Mouse (Mus musculus) hindbrain, embryonic 13.5 days (tissue): ENCODE measurements around the gene Atp6v1fnb. TPM values are rescaled to one million over a fixed set of nuclear protein-coding genes. Genes with fewer than 3 reads are reported as not detected.

Source experiments
- ATAC-seq: fragments of 200-750 bp; cut with Nextera tagmentation; 2 replicates; pipeline ENCODE4 v1.8.0; 2017; ENCODE audit warnings: moderate TSS enrichment; ENCODE audit not compliant: low FRiP score
- H3K27ac ChIP-seq: fragments of 300-500 bp; sonication (generic); 2 replicates; pipeline ENCODE4 v1.5.1; 2015; ENCODE audit warnings: inconsistent platforms, mild to moderate bottlenecking, moderate library complexity
- H3K27me3 ChIP-seq: fragments of 300-500 bp; sonication (generic); 2 replicates; pipeline ENCODE4 v1.6.1; 2015; ENCODE audit warnings: mild to moderate bottlenecking, inconsistent platforms
- H3K36me3 ChIP-seq: fragments of 300-500 bp; sonication (generic); 2 replicates; pipeline ENCODE4 v1.6.1; 2015; ENCODE audit warnings: mild to moderate bottlenecking, inconsistent platforms
- H3K4me1 ChIP-seq: fragments of 300-500 bp; sonication (generic); replicated peaks from 2 replicates; pipeline ENCODE4 v1.6.1; 2015; ENCODE audit warnings: inconsistent platforms
- H3K4me2 ChIP-seq: fragments of 300-500 bp; sonication (generic); 2 replicates; pipeline ENCODE4 v1.6.1; 2015; ENCODE audit warnings: inconsistent platforms, mild to moderate bottlenecking, moderate library complexity
- H3K4me3 ChIP-seq: fragments of 300-500 bp; sonication (generic); 2 replicates; pipeline ENCODE4 v1.5.1; 2015; ENCODE audit warnings: mild to moderate bottlenecking, inconsistent platforms
- H3K9ac ChIP-seq: fragments of 300-500 bp; sonication (generic); 2 replicates; pipeline ENCODE4 v1.6.1; 2015; ENCODE audit warnings: mild to moderate bottlenecking, inconsistent platforms
- H3K9me3 ChIP-seq: fragments of 300-500 bp; sonication (generic); 2 replicates; pipeline ENCODE4 v1.6.1; 2016; ENCODE audit warnings: inconsistent platforms
- WGBS: fragments of 180-500 bp; shearing (Covaris S2); methylation state at CpG from one replicate; pipeline ENCODE4 v1.1.7; 2015; 5-methylcytosine and 5-hydroxymethylcytosine counted together
- polyA plus RNA-seq: library from polyadenylated mRNA; unstranded; fragments of >200 nt; fragmentation: Nextera tagmentation; extraction: Ambion mirVana; gene quantifications from 2 replicates; pipeline ENCODE4 v1.2.1, GENCODE M21; 2015

Gene Atp6v1fnb
- polyA plus RNA-seq, 1 experiment from 2014 or later = 0.57 TPM

GRCm38 (mm10) chr6:29473941-29474691 lies 2.9 kb downstream of the Atp6v1fnb start:
- peaks cover 27% of the 10 kb centered on the region for H3K36me3 ChIP-seq
- peak overlapping the region; percentile 54 for H3K4me2 ChIP-seq
- peaks cover 15% of the 10 kb centered on the region for H3K4me1 ChIP-seq
- peaks cover 35% of the 10 kb centered on the region for H3K27me3 ChIP-seq
- peak overlapping the region; percentile 35 for H3K4me3 ChIP-seq
- no peaks in the 10 kb centered on the region for H3K9me3 ChIP-seq
- peak overlapping the region; percentile 56 for H3K9ac ChIP-seq
- 3% methylated on average over 33 of the region's 33 CpGs for WGBS
- ATAC-seq = peak; percentile 86
- no peak overlapping the region for H3K27ac ChIP-seq

DNA sequence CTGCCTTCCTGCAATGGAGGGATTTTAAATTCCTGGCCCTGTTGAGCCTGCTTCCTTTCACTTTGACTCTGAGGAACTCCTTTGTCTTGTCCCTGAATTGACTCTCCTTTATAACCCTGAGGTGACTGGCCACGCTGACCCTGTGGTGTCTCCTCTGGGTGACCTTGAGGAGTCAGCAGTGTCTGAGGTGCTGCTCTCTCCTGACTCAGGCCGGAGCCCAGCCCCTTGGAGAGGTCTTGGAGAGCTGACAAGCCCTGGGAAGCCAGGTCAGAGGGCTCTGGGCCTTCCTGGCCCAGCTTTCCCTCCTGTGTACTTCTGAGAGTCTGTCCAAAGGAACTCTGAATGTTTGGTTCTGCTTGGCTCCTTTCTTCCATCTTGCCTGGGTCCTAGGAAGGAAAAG lies 3.5 kb downstream of the Atp6v1fnb start:
- Histone ChIP-seq H3K9ac (no peak overlapping the region), H3K4me2 (no peak overlapping the region)
- WGBS = 52% methylated on average over 2 of the region's 2 CpGs

DNA sequence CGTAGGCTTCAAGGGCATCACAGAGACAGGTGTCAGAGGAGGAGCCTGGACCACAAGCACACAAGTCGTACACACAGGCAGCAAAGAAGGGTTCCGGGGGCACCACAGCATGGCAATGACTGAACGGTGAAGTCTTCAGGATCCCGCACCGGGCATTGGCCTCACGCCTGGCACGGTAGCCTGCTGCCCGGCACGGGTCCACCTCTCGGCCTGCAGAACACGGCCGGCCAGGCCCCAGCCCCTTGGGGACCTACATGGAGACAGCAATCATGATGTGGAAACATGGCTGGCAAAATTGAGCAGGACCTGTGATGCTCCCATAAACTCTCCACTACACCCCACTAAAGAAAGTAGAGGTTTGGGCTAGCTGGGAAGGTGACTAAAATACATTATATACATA lies 11.5 kb downstream of the Atp6v1fnb start:
- no peak overlapping the region for H3K9ac ChIP-seq
- no peaks in the 10 kb centered on the region for H3K36me3 ChIP-seq
- no peak for ATAC-seq
- 93% methylated on average over 13 of the region's 13 CpGs for WGBS
- H3K4me1 ChIP-seq = peaks cover 9% of the 10 kb centered on the region
- H3K4me2 ChIP-seq = no peak overlapping the region
- no peaks in the 10 kb centered on the region for H3K9me3 ChIP-seq
- peaks cover 46% of the 10 kb centered on the region for H3K27me3 ChIP-seq
- H3K4me3 ChIP-seq = no peak overlapping the region
- no peak overlapping the region for H3K27ac ChIP-seq

More for the DNA sequence above, 3.5 kb downstream of the Atp6v1fnb start:
- Histone ChIP-seq H3K36me3 (peaks cover 26% of the 10 kb centered on the region), H3K27me3 (peaks cover 35% of the 10 kb centered on the region), H3K4me3 (no peak overlapping the region), H3K9me3 (no peaks in the 10 kb centered on the region), H3K27ac (no peak overlapping the region), H3K4me1 (peaks cover 11% of the 10 kb centered on the region)
- ATAC-seq = no peak

GRCm38 (mm10) chr6:29484716-29485559 lies 13.7 kb downstream of the Atp6v1fnb start:
- peak overlapping the region; percentile 19 for H3K4me3 ChIP-seq
- no peak overlapping the region for H3K27ac ChIP-seq
- WGBS = 4% methylated on average over 26 of the region's 26 CpGs
- H3K27me3 ChIP-seq = peaks cover 43% of the 10 kb centered on the region
- peaks cover 9% of the 10 kb centered on the region for H3K4me1 ChIP-seq
- peak overlapping the region; percentile 56 for H3K4me2 ChIP-seq
- ATAC-seq = peak; percentile 59
- no peaks in the 10 kb centered on the region for H3K9me3 ChIP-seq
- H3K9ac ChIP-seq = peak overlapping the region; percentile 43; the same call in 1 of the 2 replicates
- no peaks in the 10 kb centered on the region for H3K36me3 ChIP-seq

GRCm38 (mm10) chr6:29485951-29486350 lies 14.7 kb downstream of the Atp6v1fnb start:
- no peak overlapping the region for H3K4me3 ChIP-seq
- H3K9ac ChIP-seq = no peak overlapping the region
- no peaks in the 10 kb centered on the region for H3K9me3 ChIP-seq
- no peak for ATAC-seq
- peaks cover 53% of the 10 kb centered on the region for H3K27me3 ChIP-seq
- H3K4me1 ChIP-seq = peaks cover 9% of the 10 kb centered on the region
- H3K27ac ChIP-seq = no peak overlapping the region
- no peaks in the 10 kb centered on the region for H3K36me3 ChIP-seq
- no peak overlapping the region for H3K4me2 ChIP-seq
- WGBS = 32% methylated on average over 2 of the region's 2 CpGs

GRCm38 (mm10) chr6:29494101-29494500 lies 22.9 kb downstream of the Atp6v1fnb start:
- ATAC-seq = no peak
- Histone ChIP-seq H3K27me3 (peaks cover 81% of the 10 kb centered on the region), H3K4me1 (peaks cover 6% of the 10 kb centered on the region; the same call in 1 of the 2 replicates), H3K9ac (no peak overlapping the region), H3K27ac (no peak overlapping the region), H3K4me3 (no peak overlapping the region), H3K4me2 (no peak overlapping the region), H3K36me3 (0 out of 2 replicates have a peak, but pooled peaks cover 5% of the 10 kb centered on the region), H3K9me3 (no peaks in the 10 kb centered on the region)
- WGBS = 86% methylated on average over 4 of the region's 4 CpGs

- no peak for ATAC-seq
- H3K4me2 ChIP-seq = no peak overlapping the region
- H3K9ac ChIP-seq = no peak overlapping the region; the same call in 1 of the 2 replicates
- H3K9me3 ChIP-seq = no peaks in the 10 kb centered on the region
- peaks cover 6% of the 10 kb centered on the region; the same call in 1 of the 2 replicates for H3K4me1 ChIP-seq
- peak overlapping the region; percentile 4; the same call in 1 of the 2 replicates for H3K4me3 ChIP-seq
- no peak overlapping the region for H3K27ac ChIP-seq
- WGBS = 15% methylated on average over 25 of the region's 25 CpGs
- 0 out of 2 replicates have a peak, but pooled peaks cover 5% of the 10 kb centered on the region for H3K36me3 ChIP-seq
- peaks cover 69% of the 10 kb centered on the region for H3K27me3 ChIP-seq
Observed at GRCm38 (mm10) chr6:29496270-29496669, 25.0 kb downstream of the Atp6v1fnb start.

GRCm38 (mm10) chr6:29497791-29498190 lies 26.6 kb downstream of the Atp6v1fnb start:
- Histone ChIP-seq H3K27ac (no peak overlapping the region), H3K9ac (no peak overlapping the region), H3K9me3 (no peaks in the 10 kb centered on the region), H3K27me3 (peaks cover 62% of the 10 kb centered on the region), H3K4me2 (no peak overlapping the region), H3K4me1 (peaks cover 6% of the 10 kb centered on the region; the same call in 1 of the 2 replicates), H3K36me3 (0 out of 2 replicates have a peak, but pooled peaks cover 5% of the 10 kb centered on the region), H3K4me3 (no peak overlapping the region)
- 46% methylated on average over 2 of the region's 2 CpGs for WGBS
- no peak for ATAC-seq

DNA sequence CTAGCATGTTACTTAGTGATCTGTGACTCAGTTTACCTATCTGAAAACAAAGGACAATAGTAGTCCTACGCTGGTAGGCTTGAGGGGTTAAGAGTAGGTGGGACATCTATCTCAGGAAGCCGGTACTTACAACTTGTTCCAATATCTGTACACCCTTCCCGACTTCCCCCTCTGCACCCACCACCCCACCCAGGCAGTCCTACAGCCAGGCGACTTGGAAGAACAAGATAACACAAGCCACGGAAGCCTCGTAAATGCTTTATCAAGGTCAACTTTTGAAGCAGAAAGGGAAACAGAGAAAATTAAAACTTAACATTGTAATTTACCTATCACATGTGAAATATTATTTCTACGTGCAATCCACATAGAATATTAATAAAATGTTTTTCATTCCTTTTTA lies 28.9 kb downstream of the Atp6v1fnb start:
- WGBS = 93% methylated on average over 7 of the region's 7 CpGs
- no peak for ATAC-seq
- Histone ChIP-seq H3K4me2 (no peak overlapping the region), H3K36me3 (0 out of 2 replicates have a peak, but pooled peaks cover 5% of the 10 kb centered on the region), H3K27ac (no peak overlapping the region), H3K9ac (no peak overlapping the region), H3K4me3 (no peak overlapping the region), H3K27me3 (peaks cover 48% of the 10 kb centered on the region), H3K9me3 (no peaks in the 10 kb centered on the region), H3K4me1 (peaks cover 6% of the 10 kb centered on the region; the same call in 1 of the 2 replicates)

DNA sequence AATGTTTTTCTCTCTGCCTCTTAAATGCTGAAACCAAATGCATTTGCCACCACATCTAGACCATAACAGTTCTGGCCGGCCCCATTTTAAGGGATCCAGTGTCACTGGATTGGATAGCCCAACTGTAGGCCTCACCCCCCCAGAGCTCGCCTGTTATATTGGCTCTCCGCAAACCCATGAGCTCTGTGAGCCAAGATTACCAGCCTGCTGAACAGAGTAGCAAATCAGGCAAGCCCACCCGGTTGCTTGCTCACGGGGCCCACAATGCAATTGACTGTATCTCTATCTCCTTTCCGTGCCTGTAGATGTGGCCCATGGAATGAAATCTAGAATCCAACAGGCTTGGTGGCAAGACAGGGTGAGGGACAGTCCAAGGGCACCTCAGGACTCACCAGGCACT lies 29.6 kb downstream of the Atp6v1fnb start:
- H3K4me3 ChIP-seq = no peak overlapping the region
- H3K9ac ChIP-seq = no peak overlapping the region
- H3K27me3 ChIP-seq = peaks cover 47% of the 10 kb centered on the region
- no peaks in the 10 kb centered on the region for H3K9me3 ChIP-seq
- peaks cover 6% of the 10 kb centered on the region; the same call in 1 of the 2 replicates for H3K4me1 ChIP-seq
- 0 out of 2 replicates have a peak, but pooled peaks cover 5% of the 10 kb centered on the region for H3K36me3 ChIP-seq
- WGBS = 92% methylated on average over 6 of the region's 6 CpGs
- H3K27ac ChIP-seq = no peak overlapping the region
- H3K4me2 ChIP-seq = no peak overlapping the region
- no peak for ATAC-seq

GRCm38 (mm10) chr6:29501599-29501998 lies 30.4 kb downstream of the Atp6v1fnb start:
- Histone ChIP-seq H3K27ac (no peak overlapping the region), H3K4me1 (peaks cover 13% of the 10 kb centered on the region; the same call in 1 of the 2 replicates), H3K36me3 (0 out of 2 replicates have a peak, but pooled peaks cover 5% of the 10 kb centered on the region), H3K9ac (no peak overlapping the region), H3K4me2 (no peak overlapping the region), H3K9me3 (no peaks in the 10 kb centered on the region), H3K4me3 (no peak overlapping the region), H3K27me3 (peaks cover 47% of the 10 kb centered on the region)
- no peak for ATAC-seq
- 90% methylated on average over 1 of the region's 1 CpGs for WGBS

- no peaks in the 10 kb centered on the region for H3K36me3 ChIP-seq
- H3K4me2 ChIP-seq = no peak overlapping the region
- ATAC-seq = no peak
- no peak overlapping the region for H3K27ac ChIP-seq
- no peak overlapping the region for H3K4me3 ChIP-seq
- H3K9ac ChIP-seq = no peak overlapping the region
- H3K4me1 ChIP-seq = peaks cover 22% of the 10 kb centered on the region
- 88% methylated on average over 5 of the region's 5 CpGs for WGBS
- peaks cover 61% of the 10 kb centered on the region for H3K27me3 ChIP-seq
- no peaks in the 10 kb centered on the region for H3K9me3 ChIP-seq
Observed at GRCm38 (mm10) chr6:29505493-29505892, 34.3 kb downstream of the Atp6v1fnb start.
